Mouse (Mus musculus): ENCODE data around the gene Gm10663. TPM values are rescaled to one million over a fixed set of nuclear protein-coding genes. Genes with fewer than 3 reads are reported as not detected.

The Gm10663 gene
- total RNA-seq, 2 experiments from 2014 or later = not detected

GRCm38 (mm10) chr8:65053968-65054367 is 20.9 kb upstream of the Gm10663 start:
- TF ChIP-seq CTCF (IDR thresholded peaks at IDR 0.05) = no peak
- DNase-seq (ENCODE audit: extremely low spot score in 1 of 2, low spot score in 2 of 2) = no peak
- intact Hi-C loops (cut with DNase I) = no loop called here
- no peak overlapping the region for H3K27ac ChIP-seq
- no peak overlapping the region for H3K4me3 ChIP-seq

- no peak overlapping the region for H3K27ac ChIP-seq
- intact Hi-C loops (cut with DNase I) = no loop called here
- no peak for TF ChIP-seq CTCF (IDR thresholded peaks at IDR 0.05)
Observed at GRCm38 (mm10) chr8:65056722-65057121, 18.1 kb upstream of the Gm10663 start.

GRCm38 (mm10) chr8:65062195-65062594 is 12.6 kb upstream of the Gm10663 start:
- Histone ChIP-seq H3K27ac (no peak overlapping the region), H3K4me3 (no peak overlapping the region)
- TF ChIP-seq CTCF (IDR thresholded peaks at IDR 0.05) = no peak
- intact Hi-C loops (cut with DNase I) = no loop called here
- no peak for DNase-seq (ENCODE audit: extremely low spot score in 1 of 2, low spot score in 2 of 2)

More at GRCm38 (mm10) chr8:65056722-65057121, 18.1 kb upstream of the Gm10663 start:
- no peak for DNase-seq (ENCODE audit: extremely low spot score in 1 of 2, low spot score in 2 of 2)
- no peak overlapping the region for H3K4me3 ChIP-seq

- H3K4me3 ChIP-seq = no peak overlapping the region
- intact Hi-C loops (cut with DNase I) = no loop called here
- no peak for DNase-seq (ENCODE audit: extremely low spot score in 1 of 2, low spot score in 2 of 2)
- H3K27ac ChIP-seq = no peak overlapping the region
- TF ChIP-seq CTCF (IDR thresholded peaks at IDR 0.05) = no peak
Observed at GRCm38 (mm10) chr8:65064071-65064470, 10.8 kb upstream of the Gm10663 start.

GRCm38 (mm10) chr8:65065622-65066021 is 9.2 kb upstream of the Gm10663 start:
- intact Hi-C loops (cut with DNase I) = no loop called here
- no peak for TF ChIP-seq CTCF (IDR thresholded peaks at IDR 0.05)
- H3K4me3 ChIP-seq = no peak overlapping the region

GRCm38 (mm10) chr8:65067031-65067430 is 7.8 kb upstream of the Gm10663 start:
- DNase-seq (ENCODE audit: extremely low spot score in 1 of 2, low spot score in 2 of 2) = no peak
- no peak overlapping the region for H3K4me3 ChIP-seq
- no peak overlapping the region for H3K27ac ChIP-seq
- intact Hi-C loops (cut with DNase I) = no loop called here
- TF ChIP-seq CTCF (IDR thresholded peaks at IDR 0.05) = no peak

More at GRCm38 (mm10) chr8:65065622-65066021, 9.2 kb upstream of the Gm10663 start:
- no peak for DNase-seq (ENCODE audit: extremely low spot score in 1 of 2, low spot score in 2 of 2)
- no peak overlapping the region for H3K27ac ChIP-seq

GRCm38 (mm10) chr8:65067694-65068472 is 7.0 kb upstream of the Gm10663 start:
- H3K27ac ChIP-seq = no peak overlapping the region
- no peak overlapping the region for H3K4me3 ChIP-seq
- intact Hi-C loops (cut with DNase I) = no loop called here
- DNase-seq (ENCODE audit: extremely low spot score in 1 of 2, low spot score in 2 of 2) = no peak
- TF ChIP-seq CTCF (IDR thresholded peaks at IDR 0.05) = no peak

- no peak for DNase-seq (ENCODE audit: extremely low spot score in 1 of 2, low spot score in 2 of 2)
- Histone ChIP-seq H3K27ac (no peak overlapping the region), H3K4me3 (no peak overlapping the region)
- intact Hi-C loops (cut with DNase I) = no loop called here
- no peak for TF ChIP-seq CTCF (IDR thresholded peaks at IDR 0.05)
Observed at GRCm38 (mm10) chr8:65068473-65068819, 6.4 kb upstream of the Gm10663 start.

GRCm38 (mm10) chr8:65070996-65071395 is 3.8 kb upstream of the Gm10663 start:
- DNase-seq (ENCODE audit: extremely low spot score in 1 of 2, low spot score in 2 of 2) = no peak
- Histone ChIP-seq H3K27ac (no peak overlapping the region), H3K4me3 (no peak overlapping the region)
- TF ChIP-seq CTCF (IDR thresholded peaks at IDR 0.05) = no peak
- intact Hi-C loops (cut with DNase I) = no loop called here

- intact Hi-C loops (cut with DNase I) = no loop called here
- no peak for TF ChIP-seq CTCF (IDR thresholded peaks at IDR 0.05)
- Histone ChIP-seq H3K27ac (no peak overlapping the region), H3K4me3 (no peak overlapping the region)
- no peak for DNase-seq (ENCODE audit: extremely low spot score in 1 of 2, low spot score in 2 of 2)
Observed at GRCm38 (mm10) chr8:65080731-65081130, 5.9 kb downstream of the Gm10663 start.

- H3K27ac ChIP-seq = no peak overlapping the region
- intact Hi-C loops (cut with DNase I) = no loop called here
- no peak for DNase-seq (ENCODE audit: extremely low spot score in 1 of 2, low spot score in 2 of 2)
- TF ChIP-seq CTCF (IDR thresholded peaks at IDR 0.05) = no peak
- no peak overlapping the region for H3K4me3 ChIP-seq
Observed at GRCm38 (mm10) chr8:65085680-65086079, 10.8 kb downstream of the Gm10663 start.

GRCm38 (mm10) chr8:65087711-65088110 is 12.9 kb downstream of the Gm10663 start:
- intact Hi-C loops (cut with DNase I) = no loop called here
- no peak for DNase-seq (ENCODE audit: extremely low spot score in 1 of 2, low spot score in 2 of 2)
- no peak for TF ChIP-seq CTCF (IDR thresholded peaks at IDR 0.05)
- H3K27ac ChIP-seq = no peak overlapping the region
- no peak overlapping the region for H3K4me3 ChIP-seq

GRCm38 (mm10) chr8:65088120-65088519 is 13.3 kb downstream of the Gm10663 start:
- intact Hi-C loops (cut with DNase I) = no loop called here
- TF ChIP-seq CTCF (IDR thresholded peaks at IDR 0.05) = no peak
- no peak for DNase-seq (ENCODE audit: extremely low spot score in 1 of 2, low spot score in 2 of 2)
- H3K4me3 ChIP-seq = no peak overlapping the region
- H3K27ac ChIP-seq = no peak overlapping the region
